24 mouse cellular contexts compared by ENCODE assay signal in the genomic region with DNA sequence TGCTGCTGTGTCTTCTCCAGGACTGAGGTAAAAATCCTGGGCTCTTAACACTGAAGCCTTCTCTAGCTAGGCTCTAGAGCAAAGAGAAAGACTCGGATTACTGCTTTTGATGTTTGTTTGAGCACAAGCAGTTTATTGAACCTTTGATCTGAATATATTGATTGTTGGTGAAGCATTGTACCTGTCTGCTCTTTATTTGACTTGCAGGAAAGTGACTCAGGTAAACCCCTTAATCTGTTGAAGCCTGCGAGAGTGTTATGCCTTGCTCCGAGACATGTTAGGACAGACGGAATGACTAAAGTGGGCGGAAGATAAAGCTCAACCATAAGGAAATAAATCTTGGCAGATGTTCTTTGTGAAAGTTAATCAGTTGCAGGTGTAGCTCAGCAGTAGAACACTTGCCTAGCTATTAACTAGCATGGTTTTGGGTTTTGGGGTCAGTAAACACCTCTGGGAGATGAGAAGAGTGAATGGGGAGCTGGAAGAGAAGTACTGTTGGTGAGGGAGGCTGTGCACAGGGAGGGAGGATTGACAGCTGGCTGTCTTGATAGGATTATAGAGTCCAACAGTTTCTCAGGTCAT. TPM values are rescaled to one million over a fixed set of nuclear protein-coding genes. Genes with fewer than 3 reads are reported as not detected.
DNase-seq lines count a peak whose midpoint lies in the region; ATAC-seq and TF ChIP-seq lines count a peak whose summit lies in the region.
"Had no signal": no experiment of that assay in that cellular context is flagged by ENCODE, and none has a peak within 500 bp of the region (broad histone marks: within the 10 kb centered on the region; RNA-seq: fewer than 3 reads in every experiment).

No protein-coding gene starts in this region.

- peak; percentile 92 for DNase-seq in liver, adult 2 months (ENCODE audit: extremely low read depth, low read depth, low spot score)
- DNase-seq in liver: no peak
- DNase-seq in NIH3T3 (ENCODE audit: low read depth): peak; percentile 27
- DNase-seq in stomach, postnatal 0 days (ENCODE audit: low spot score): no peak
- DNase-seq in retina, postnatal 1 day: no peak
- DNase-seq: adrenal gland, adult 2 months; adrenal gland, postnatal 25 days; cerebellum, adult 18-20 months; cerebellum, adult 9-11 months; cerebellum, postnatal 36 days; gastrocnemius, adult 2 months; gastrocnemius, postnatal 25 days; heart, adult 11 months; heart, postnatal 10 days; heart, postnatal 4 days had no signal

- H3K4me2 ChIP-seq in intestine, postnatal 0 days (replicated peaks; ENCODE audit: low read depth): no peak overlapping the region
- H3K4me2 ChIP-seq in intestine, embryonic 15.5 days (replicated peaks): no peak overlapping the region
- H3K4me2 ChIP-seq in stomach, postnatal 0 days (replicated peaks; ENCODE audit: low read depth): no peak overlapping the region
- H3K4me2 ChIP-seq: embryonic facial prominence, embryonic 15.5 days; hindbrain, embryonic 12.5 days had no signal

- no peaks in the 10 kb centered on the region for H3K4me1 ChIP-seq in intestine, postnatal 0 days (replicated peaks; ENCODE audit: control insufficient read depth, insufficient read depth, low read length)
- H3K4me1 ChIP-seq in intestine, embryonic 15.5 days (replicated peaks): no peaks in the 10 kb centered on the region
- H3K4me1 ChIP-seq in liver, adult 2 months (ENCODE audit: control insufficient read depth, insufficient read depth, low read length): peaks cover 12% of the 10 kb centered on the region
- H3K4me1 ChIP-seq in stomach, postnatal 0 days (replicated peaks; ENCODE audit: control insufficient read depth, insufficient read depth): no peaks in the 10 kb centered on the region
- H3K4me1 ChIP-seq: embryonic facial prominence, embryonic 15.5 days; forebrain, embryonic 10.5 days; heart, embryonic 10.5 days; hindbrain, embryonic 12.5 days had no signal

- peaks cover 81% of the 10 kb centered on the region for H3K36me3 ChIP-seq in intestine, postnatal 0 days (ENCODE audit: control insufficient read depth, insufficient read depth)
- peaks cover 44% of the 10 kb centered on the region for H3K36me3 ChIP-seq in intestine, embryonic 15.5 days
- H3K36me3 ChIP-seq in liver, adult 2 months (ENCODE audit: control insufficient read depth, insufficient read depth, low read length): peaks cover 79% of the 10 kb centered on the region
- peaks cover 53% of the 10 kb centered on the region for H3K36me3 ChIP-seq in stomach, postnatal 0 days (ENCODE audit: control insufficient read depth, insufficient read depth, low read length)

- no peaks in the 10 kb centered on the region for H3K27me3 ChIP-seq in intestine, postnatal 0 days (replicated peaks; ENCODE audit: control insufficient read depth, insufficient read depth, low read length)
- H3K27me3 ChIP-seq in intestine, embryonic 15.5 days (replicated peaks): no peaks in the 10 kb centered on the region
- no peaks in the 10 kb centered on the region for H3K27me3 ChIP-seq in liver, adult 2 months (ENCODE audit: control insufficient read depth, insufficient read depth, low read length)
- no peaks in the 10 kb centered on the region for H3K27me3 ChIP-seq in stomach, postnatal 0 days (ENCODE audit: control insufficient read depth, insufficient read depth, low read length)
- H3K27me3 ChIP-seq: CH12.LX; embryonic facial prominence, embryonic 15.5 days; hindbrain, embryonic 12.5 days had no signal

- H3K9me3 ChIP-seq in intestine, postnatal 0 days (ENCODE audit: control insufficient read depth): no peaks in the 10 kb centered on the region
- no peaks in the 10 kb centered on the region for H3K9me3 ChIP-seq in intestine, embryonic 15.5 days
- H3K9me3 ChIP-seq in stomach, postnatal 0 days (ENCODE audit: control insufficient read depth, low read length): no peaks in the 10 kb centered on the region
- H3K9me3 ChIP-seq: embryonic facial prominence, embryonic 15.5 days; forebrain, embryonic 10.5 days; heart, embryonic 10.5 days; hindbrain, embryonic 12.5 days had no signal

- TF ChIP-seq CTCF in intestine, postnatal 0 days (IDR thresholded peaks at IDR 0.05; ENCODE audit: low read depth): no peak
- no peak for TF ChIP-seq CTCF in liver, adult 2 months (IDR thresholded peaks at IDR 0.05; ENCODE audit: low read depth, low read length)
- TF ChIP-seq CTCF in stomach, postnatal 0 days (IDR thresholded peaks at IDR 0.05; ENCODE audit: low read depth): no peak

- no peak for TF ChIP-seq POLR2A in liver, adult 2 months (IDR thresholded peaks at IDR 0.05; ENCODE audit: extremely low read depth, insufficient read depth, low read length)

- H3K27ac ChIP-seq in intestine, postnatal 0 days (ENCODE audit: low read depth, low read length): no peak overlapping the region
- H3K27ac ChIP-seq in intestine, embryonic 15.5 days: no peak overlapping the region
- H3K27ac ChIP-seq in liver, adult 2 months (replicated peaks; ENCODE audit: insufficient read depth, low read depth, low read length): peak overlapping the region; percentile 89
- no peak overlapping the region for H3K27ac ChIP-seq in stomach, postnatal 0 days (replicated peaks)
- H3K27ac ChIP-seq: embryonic facial prominence, embryonic 15.5 days; forebrain, embryonic 10.5 days; gastrocnemius, adult 2 months; heart, embryonic 10.5 days; hindbrain, embryonic 12.5 days had no signal

- no peak overlapping the region for H3K9ac ChIP-seq in intestine, postnatal 0 days (ENCODE audit: low read depth, low read length)
- no peak overlapping the region for H3K9ac ChIP-seq in intestine, embryonic 15.5 days
- no peak overlapping the region for H3K9ac ChIP-seq in liver, adult 2 months (ENCODE audit: low read depth, low read length)
- no peak overlapping the region for H3K9ac ChIP-seq in stomach, postnatal 0 days (ENCODE audit: low read length)
- H3K9ac ChIP-seq: embryonic facial prominence, embryonic 15.5 days; hindbrain, embryonic 12.5 days had no signal

- no peak overlapping the region for H3K4me3 ChIP-seq in intestine, postnatal 0 days (ENCODE audit: low read depth, low read length)
- H3K4me3 ChIP-seq in intestine, embryonic 15.5 days (replicated peaks): no peak overlapping the region
- H3K4me3 ChIP-seq in liver, adult 2 months (ENCODE audit: insufficient read depth, low read depth, low read length): no peak overlapping the region
- no peak overlapping the region for H3K4me3 ChIP-seq in stomach, postnatal 0 days (ENCODE audit: low read depth, low read length)
- H3K4me3 ChIP-seq: embryonic facial prominence, embryonic 15.5 days; erythroblast, embryonic 14.5 days; forebrain, embryonic 10.5 days; gastrocnemius, adult 2 months; heart, embryonic 10.5 days; hindbrain, embryonic 12.5 days had no signal

- ATAC-seq in intestine, postnatal 0 days: peak; percentile 77; the same call in 1 of the 2 replicates
- ATAC-seq in intestine, embryonic 15.5 days: no peak; the same call in 1 of the 2 replicates
- peak; percentile 72; the same call in 1 of the 2 replicates for ATAC-seq in stomach, postnatal 0 days (ENCODE audit: low FRiP score, low TSS enrichment)
- ATAC-seq: forebrain, embryonic 14.5 days had no signal

- WGBS in intestine, postnatal 0 days: 29% methylated on average over 5 of the region's 5 CpGs
- 65% methylated on average over 5 of the region's 5 CpGs for WGBS in intestine, embryonic 15.5 days
- 15% methylated on average over 5 of the region's 5 CpGs for WGBS in liver, adult 2 months
- WGBS in stomach, postnatal 0 days: 60% methylated on average over 5 of the region's 5 CpGs

- no peak for TF ChIP-seq EP300 in stomach, postnatal 0 days (optimal IDR thresholded peaks at IDR 0.05)

- no peaks in the 10 kb centered on the region for H3K79me2 ChIP-seq in liver, adult 2 months (ENCODE audit: control insufficient read depth, insufficient read depth, low read length)

RNA-seq across cellular contexts. Expression of a gene that starts 23.6 kb away (rescaled TPM):
- polyA plus RNA-seq in intestine, postnatal 0 days (2015; fragmentation: Nextera tagmentation; extraction: Ambion mirVana): 12.8 and 14.9 TPM in 2 replicates
- polyA plus RNA-seq in intestine, embryonic 15.5 days (2015; fragmentation: Nextera tagmentation; extraction: Ambion mirVana): 25.4 and 26.6 TPM in 2 replicates
- 30.5 and 33.2 TPM in 2 replicates for total RNA-seq in liver, adult 2 months (2014; rRNA removed)
- 17.6 and 23.1 TPM in 2 replicates for polyA plus RNA-seq in liver, adult 2 months (2012; rRNA removed)
- polyA plus RNA-seq in stomach, postnatal 0 days (2015; fragmentation: Nextera tagmentation; extraction: Ambion mirVana): 14.6 and 15.7 TPM in 2 replicates

RNA-seq across cellular contexts. Expression of a gene that starts 24.2 kb away (rescaled TPM):
- polyA plus RNA-seq in intestine, postnatal 0 days (2015; fragmentation: Nextera tagmentation; extraction: Ambion mirVana): 0.18 and 0.37 TPM in 2 replicates
- 0.78 and 0.88 TPM in 2 replicates for polyA plus RNA-seq in intestine, embryonic 15.5 days (2015; fragmentation: Nextera tagmentation; extraction: Ambion mirVana)
- total RNA-seq in liver, adult 2 months (2014; rRNA removed): 0.09 and 0.27 TPM in 2 replicates
- 0.15 TPM in 1 of 2 replicates, not detected in the other for polyA plus RNA-seq in liver, adult 2 months (2012; rRNA removed)
- polyA plus RNA-seq in stomach, postnatal 0 days (2015; fragmentation: Nextera tagmentation; extraction: Ambion mirVana): 0.53 and 0.57 TPM in 2 replicates
- polyA plus RNA-seq: erythroblast, embryonic 14.5 days had no signal

Comparison
In these comparisons a context has a peak if more than half of its experiments do, and no peak if none do; other contexts are left out.
1. DNase-seq: peak in liver, adult 2 months (single experiment) and NIH3T3 (single experiment); none in liver (single experiment), stomach, postnatal 0 days (single experiment) and retina, postnatal 1 day (single experiment).